In genomic region chr8:79096970-79097369, GRCm38 (mm10) we compare ENCODE assay signal across 17 mouse cellular contexts.
A peak's percentile ranks its signal among the peaks of the same experiment; 100 is the strongest.
DNase-seq lines count a peak whose midpoint lies in the region; ATAC-seq and TF ChIP-seq lines count a peak whose summit lies in the region.
"Had no signal": no experiment of that assay in that cellular context is flagged by ENCODE, and none has a peak within 500 bp of the region (broad histone marks: within the 10 kb centered on the region; RNA-seq: fewer than 3 reads in every experiment).

No protein-coding gene starts in this region.

- peak; percentile 28 for DNase-seq in forebrain, embryonic 14.5 days (ENCODE audit: low spot score)
- no peak for DNase-seq in layer of hippocampus, adult 2 months (ENCODE audit: low spot score in 2 of 2)
- DNase-seq in layer of hippocampus, postnatal 10 days (ENCODE audit: low spot score in 2 of 2) = no peak
- DNase-seq in brain, adult 2 months (ENCODE audit: low read depth, low spot score) = peak; percentile 53
- peak; percentile 36 to 45 for DNase-seq in lung, postnatal 4 days
- no peak for DNase-seq in thymus, adult 18-20 months
- DNase-seq: adrenal gland, postnatal 36 days; cerebellum, postnatal 36 days; gastrocnemius, postnatal 14 days; kidney, postnatal 14 days; right cerebral cortex, postnatal 25 days had no signal

- no peak overlapping the region for H3K9ac ChIP-seq in forebrain, embryonic 14.5 days (ENCODE audit: low read length)
- H3K9ac ChIP-seq in forebrain, embryonic 15.5 days (replicated peaks) = no peak overlapping the region
- H3K9ac ChIP-seq in intestine, embryonic 16.5 days (ENCODE audit: low read depth, low read length) = no peak overlapping the region
- H3K9ac ChIP-seq: embryonic facial prominence, embryonic 13.5 days; forebrain, embryonic 13.5 days; liver, embryonic 15.5 days; midbrain, embryonic 12.5 days had no signal

- H3K9me3 ChIP-seq in forebrain, embryonic 14.5 days (replicated peaks; ENCODE audit: control insufficient read depth, low read length) = no peaks in the 10 kb centered on the region
- H3K9me3 ChIP-seq in forebrain, embryonic 15.5 days = no peaks in the 10 kb centered on the region
- H3K9me3 ChIP-seq in intestine, embryonic 16.5 days (ENCODE audit: control insufficient read depth, low read length) = no peaks in the 10 kb centered on the region
- H3K9me3 ChIP-seq: embryonic facial prominence, embryonic 13.5 days; forebrain, embryonic 13.5 days; liver, embryonic 15.5 days; midbrain, embryonic 12.5 days had no signal

- no peak for ATAC-seq in forebrain, embryonic 14.5 days
- ATAC-seq in forebrain, embryonic 15.5 days (replicated peaks) = no peak
- ATAC-seq in intestine, embryonic 16.5 days = no peak
- ATAC-seq: forebrain, embryonic 13.5 days had no signal

- no peak overlapping the region for H3K4me2 ChIP-seq in forebrain, embryonic 14.5 days (ENCODE audit: low read length)
- H3K4me2 ChIP-seq in forebrain, embryonic 15.5 days (replicated peaks) = no peak overlapping the region
- H3K4me2 ChIP-seq in intestine, embryonic 16.5 days (ENCODE audit: low read depth, low read length) = no peak overlapping the region
- H3K4me2 ChIP-seq: embryonic facial prominence, embryonic 13.5 days; forebrain, embryonic 13.5 days; liver, embryonic 15.5 days; midbrain, embryonic 12.5 days had no signal

- WGBS in forebrain, embryonic 14.5 days = 45% methylated on average over 11 of the region's 11 CpGs
- WGBS in forebrain, embryonic 15.5 days = 46% methylated on average over 11 of the region's 11 CpGs
- WGBS in intestine, embryonic 16.5 days = 71% methylated on average over 11 of the region's 11 CpGs

- H3K27me3 ChIP-seq in forebrain, embryonic 14.5 days (replicated peaks; ENCODE audit: control insufficient read depth, insufficient read depth, low read length) = no peaks in the 10 kb centered on the region
- no peaks in the 10 kb centered on the region for H3K27me3 ChIP-seq in forebrain, embryonic 15.5 days
- no peaks in the 10 kb centered on the region for H3K27me3 ChIP-seq in intestine, embryonic 16.5 days (replicated peaks; ENCODE audit: control insufficient read depth, insufficient read depth, low read length)
- H3K27me3 ChIP-seq: embryonic facial prominence, embryonic 13.5 days; forebrain, embryonic 13.5 days; liver, embryonic 15.5 days; midbrain, embryonic 12.5 days had no signal

- no peaks in the 10 kb centered on the region for H3K4me1 ChIP-seq in forebrain, embryonic 14.5 days (ENCODE audit: control insufficient read depth, insufficient read depth, low read length)
- H3K4me1 ChIP-seq in forebrain, embryonic 15.5 days = peaks cover 6% of the 10 kb centered on the region; the same call in 1 of the 2 replicates
- H3K4me1 ChIP-seq in intestine, embryonic 16.5 days (ENCODE audit: control insufficient read depth, insufficient read depth, low read length) = no peaks in the 10 kb centered on the region
- H3K4me1 ChIP-seq: forebrain, embryonic 13.5 days; liver, embryonic 15.5 days; midbrain, embryonic 12.5 days had no signal

- peaks cover 8% of the 10 kb centered on the region; the same call in 1 of the 2 replicates for H3K36me3 ChIP-seq in forebrain, embryonic 14.5 days (ENCODE audit: control insufficient read depth, insufficient read depth, low read length)
- H3K36me3 ChIP-seq in forebrain, embryonic 15.5 days = peaks cover 4% of the 10 kb centered on the region; the same call in 1 of the 2 replicates
- no peaks in the 10 kb centered on the region for H3K36me3 ChIP-seq in intestine, embryonic 16.5 days (ENCODE audit: control insufficient read depth, insufficient read depth, low read length)
- H3K36me3 ChIP-seq: liver, embryonic 15.5 days had no signal

- no peak overlapping the region for H3K4me3 ChIP-seq in forebrain, embryonic 14.5 days (ENCODE audit: low read depth, low read length)
- H3K4me3 ChIP-seq in forebrain, embryonic 15.5 days = no peak overlapping the region
- no peak overlapping the region for H3K4me3 ChIP-seq in layer of hippocampus, adult 2 months
- no peak overlapping the region for H3K4me3 ChIP-seq in intestine, embryonic 16.5 days (ENCODE audit: low read length)
- H3K4me3 ChIP-seq: embryonic facial prominence, embryonic 13.5 days; forebrain, embryonic 13.5 days; liver, embryonic 15.5 days; midbrain, embryonic 12.5 days had no signal

- TF ChIP-seq CTCF in layer of hippocampus, adult 2 months (conservative IDR thresholded peaks at IDR 0.05) = no peak

- no peak overlapping the region for H3K27ac ChIP-seq in forebrain, embryonic 14.5 days (ENCODE audit: low read depth, low read length)
- H3K27ac ChIP-seq in forebrain, embryonic 15.5 days (replicated peaks) = no peak overlapping the region
- 0 out of 2 replicates have a peak overlapping the region, but pooled peaks have one; percentile 29 for H3K27ac ChIP-seq in layer of hippocampus, adult 2 months
- H3K27ac ChIP-seq in intestine, embryonic 16.5 days (ENCODE audit: low read length) = no peak overlapping the region
- H3K27ac ChIP-seq: embryonic facial prominence, embryonic 13.5 days; forebrain, embryonic 13.5 days; liver, embryonic 15.5 days; midbrain, embryonic 12.5 days had no signal

Comparison
In these comparisons a context has a peak if more than half of its experiments do, and no peak if none do; other contexts are left out.
1. DNase-seq: peak in forebrain, embryonic 14.5 days (single experiment), brain, adult 2 months (single experiment) and lung, postnatal 4 days (2 of 2); none in layer of hippocampus, adult 2 months (0 of 2), layer of hippocampus, postnatal 10 days (0 of 2) and thymus, adult 18-20 months (0 of 2).